Mouse (Mus musculus): Measurements from ENCODE around the gene Agpat2.

Gene Agpat2

DNA sequence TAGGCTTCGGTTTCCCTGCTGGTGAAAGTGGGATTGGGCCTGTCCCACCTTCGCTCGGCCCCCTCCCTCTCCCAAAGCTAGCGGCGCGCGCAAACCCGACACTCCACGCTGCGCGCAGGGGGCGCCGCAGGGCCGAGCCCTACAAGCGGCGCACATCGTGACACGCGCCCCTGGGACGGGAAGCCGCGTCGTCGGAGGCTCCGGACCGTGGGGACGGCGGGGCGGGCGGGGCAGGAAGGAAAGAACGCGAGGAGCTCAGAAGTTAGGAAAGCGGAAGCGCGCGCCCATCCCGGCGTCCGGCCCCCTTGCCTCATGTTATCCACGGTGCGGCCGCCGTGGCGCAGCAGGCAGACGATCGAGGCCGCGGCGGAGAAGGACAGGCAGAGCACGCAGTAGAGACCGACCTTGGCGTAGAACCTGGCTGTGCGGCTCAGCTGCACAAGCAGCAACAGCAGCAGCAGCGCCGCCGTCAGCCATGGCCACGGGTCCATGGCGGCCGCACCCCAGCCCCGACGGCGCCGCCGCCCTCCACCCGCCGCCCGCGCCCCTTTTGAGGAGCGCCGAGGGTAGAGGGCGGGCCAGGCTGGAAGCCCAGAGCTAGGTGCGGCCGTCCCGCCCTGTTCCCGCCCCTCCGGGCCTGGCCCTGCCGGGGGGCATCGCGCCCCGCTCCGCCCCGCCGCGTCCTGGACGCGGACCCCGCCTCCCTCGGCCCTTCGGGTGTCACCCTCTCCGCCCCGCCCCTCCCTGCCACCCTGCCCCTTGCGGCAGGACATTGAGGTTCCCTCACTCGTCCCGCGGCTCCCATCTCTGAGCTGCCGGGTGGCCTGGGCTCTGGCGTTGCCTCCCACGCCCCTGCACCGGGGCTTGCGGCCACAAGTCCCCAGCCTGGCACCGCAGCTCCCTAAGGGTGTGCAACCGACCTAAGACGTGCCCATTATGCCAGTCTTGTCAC lies at the start of gene Agpat2:
TSS of gene Agpat2 (minus strand) at position 698 of the 952 bp plus-strand sequence.
- DNase-seq (ENCODE audit: low spot score in 2 of 2), result peak; percentile 78 to 80

DNA sequence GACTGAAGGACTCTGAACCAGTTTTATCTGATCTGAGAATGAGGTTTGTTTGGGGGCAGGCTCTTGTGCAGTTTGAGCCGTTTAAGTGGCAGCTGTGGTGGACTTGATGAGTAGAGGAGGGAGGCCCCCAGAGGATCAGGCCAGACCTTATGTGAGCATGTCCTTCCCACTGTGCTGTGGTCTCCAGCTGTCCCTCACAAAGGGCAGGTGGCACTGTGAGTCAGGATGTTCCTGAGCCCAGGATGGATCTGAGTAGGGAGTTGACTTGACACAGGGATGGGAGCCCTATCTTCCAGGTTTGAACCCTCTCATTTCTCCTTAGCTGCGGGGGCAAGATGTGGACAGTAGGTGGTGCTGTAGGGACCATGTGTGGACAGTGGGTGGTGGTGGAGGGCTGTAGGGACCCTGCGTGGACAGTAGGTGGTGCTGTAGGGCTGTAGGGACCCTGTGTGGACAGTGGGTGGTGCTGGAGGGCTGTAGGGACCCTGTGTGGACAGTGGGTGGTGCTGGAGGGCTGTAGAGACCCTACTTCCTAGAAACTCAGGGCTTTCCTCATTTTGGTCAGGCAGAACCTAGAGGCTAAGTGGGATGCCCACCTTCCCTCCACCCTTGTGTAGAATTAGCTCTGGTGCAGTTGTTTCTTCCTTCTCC lies 42.6 kb upstream of the Agpat2 start:
- DNase-seq (ENCODE audit: low spot score in 2 of 2), result no peak

DNA sequence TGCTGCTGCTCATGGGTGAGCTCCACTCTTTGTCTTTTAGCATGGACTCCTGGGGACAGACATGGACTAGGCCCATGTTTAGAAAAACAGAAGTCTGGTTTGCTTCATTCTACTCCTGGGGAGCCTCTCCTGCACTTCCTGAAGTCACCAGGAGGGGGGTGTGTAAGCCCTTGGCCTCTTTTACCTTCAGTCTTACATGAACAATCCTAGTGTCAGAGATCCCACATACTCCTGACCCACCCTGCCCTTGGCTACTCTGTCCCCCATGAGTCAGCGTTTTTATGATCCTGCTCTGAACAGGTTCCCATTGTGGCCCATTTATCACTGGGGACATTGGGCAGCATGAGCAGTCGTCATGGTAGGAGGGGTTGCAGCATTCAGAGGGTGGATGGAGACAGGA lies 39.7 kb upstream of the Agpat2 start:
- DNase-seq (ENCODE audit: low spot score in 2 of 2), result no peak

DNA sequence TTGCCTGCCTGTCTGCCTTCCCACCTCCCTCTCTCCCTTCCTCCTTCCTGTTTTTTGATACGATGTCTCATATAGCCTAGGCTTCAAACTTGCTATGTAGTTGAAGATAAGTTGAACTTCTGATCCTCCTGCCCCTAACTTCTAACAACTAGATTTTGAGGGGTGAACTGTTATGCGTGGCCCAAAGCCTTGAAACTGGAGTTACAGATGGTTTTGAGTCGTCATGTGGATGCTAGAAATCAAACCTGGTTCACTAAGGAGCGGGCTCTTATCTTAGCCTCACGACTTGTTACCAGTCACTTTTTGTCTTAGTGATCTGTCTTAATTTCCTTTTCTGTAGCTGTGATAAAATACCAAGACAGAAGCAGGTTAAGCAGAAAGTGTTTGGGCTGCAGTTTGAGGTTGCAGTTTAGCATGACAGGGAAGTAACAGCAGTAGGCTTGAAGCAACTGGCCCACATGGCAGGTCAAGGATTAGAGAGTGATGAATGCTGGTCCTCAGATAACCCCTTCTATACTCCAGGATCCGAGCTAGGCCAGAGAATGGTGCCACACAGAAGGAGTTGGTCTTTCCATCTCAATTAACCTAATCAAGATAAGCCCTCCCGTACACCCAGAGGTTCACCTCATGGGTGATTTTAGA lies 36.9 kb upstream of the Agpat2 start:
- DNase-seq (ENCODE audit: low spot score in 2 of 2), result no peak

DNA sequence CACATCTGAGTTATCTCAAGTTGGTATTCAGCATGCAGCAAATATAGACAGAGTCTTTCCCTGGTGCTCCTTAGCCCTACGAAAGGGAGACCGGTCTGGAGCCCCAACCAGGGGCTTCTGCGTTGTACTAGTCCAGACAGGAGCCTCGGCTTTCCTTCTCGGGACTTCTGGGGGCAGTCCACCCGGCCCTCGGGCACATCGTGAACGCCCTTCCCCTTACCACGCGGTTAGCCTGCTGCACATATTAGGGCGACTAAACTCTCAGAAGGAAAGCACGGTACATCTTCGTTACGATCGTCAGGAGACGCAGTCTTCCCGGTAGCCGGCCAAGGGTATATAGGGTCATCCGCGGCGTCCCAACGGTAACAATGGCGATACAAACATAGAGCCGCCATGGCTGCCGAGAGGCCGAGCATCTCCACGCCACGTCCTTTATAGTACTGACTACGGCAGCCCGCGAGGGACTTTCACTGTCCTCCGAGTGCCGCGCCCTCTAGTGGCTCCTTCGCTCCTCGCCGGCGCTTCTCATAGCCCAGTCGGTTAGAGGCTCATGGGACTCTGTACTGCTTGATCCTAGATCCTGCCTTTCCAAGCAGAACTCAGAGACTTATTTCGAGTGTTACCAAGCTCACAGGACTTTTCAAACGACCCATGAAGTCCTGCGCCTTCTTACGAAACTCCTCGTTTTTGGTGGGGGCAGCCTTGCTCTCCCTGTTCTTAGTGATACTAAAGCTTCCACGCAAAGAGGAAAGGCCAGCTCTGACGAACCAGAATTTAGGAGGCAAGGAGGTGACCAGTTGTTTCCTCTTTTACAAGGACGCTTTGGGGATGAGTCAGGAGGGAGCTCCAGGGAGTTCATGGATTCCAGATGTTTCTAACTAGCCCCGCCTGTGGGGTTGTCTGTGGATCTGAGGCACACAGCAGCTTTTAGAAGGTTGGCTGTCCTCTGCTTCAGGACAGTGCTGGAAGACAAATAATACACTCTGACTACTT lies 35.9 kb upstream of the Agpat2 start:
- peak; percentile 93 to 98 for DNase-seq (ENCODE audit: low spot score in 2 of 2)

DNA sequence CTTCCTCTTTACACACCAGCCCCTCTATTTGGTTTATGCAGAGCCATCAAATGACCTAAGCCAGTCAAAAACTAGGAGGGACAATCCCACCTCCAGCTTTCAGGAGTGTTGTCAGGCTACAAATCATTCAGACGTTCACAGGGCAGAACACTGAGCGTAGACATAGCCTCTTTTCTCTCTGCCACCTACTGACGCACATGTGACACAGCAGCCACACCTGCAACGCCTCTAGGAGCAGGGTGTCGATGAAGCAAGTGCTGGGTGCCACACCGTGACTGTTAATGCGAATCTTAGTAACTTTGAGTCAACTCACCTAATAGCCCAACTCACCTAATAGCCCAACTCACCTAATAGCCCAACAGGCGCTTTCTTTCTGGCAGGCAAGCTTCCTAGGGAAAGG lies 34.9 kb upstream of the Agpat2 start:
- no peak for DNase-seq (ENCODE audit: low spot score in 2 of 2)

DNA sequence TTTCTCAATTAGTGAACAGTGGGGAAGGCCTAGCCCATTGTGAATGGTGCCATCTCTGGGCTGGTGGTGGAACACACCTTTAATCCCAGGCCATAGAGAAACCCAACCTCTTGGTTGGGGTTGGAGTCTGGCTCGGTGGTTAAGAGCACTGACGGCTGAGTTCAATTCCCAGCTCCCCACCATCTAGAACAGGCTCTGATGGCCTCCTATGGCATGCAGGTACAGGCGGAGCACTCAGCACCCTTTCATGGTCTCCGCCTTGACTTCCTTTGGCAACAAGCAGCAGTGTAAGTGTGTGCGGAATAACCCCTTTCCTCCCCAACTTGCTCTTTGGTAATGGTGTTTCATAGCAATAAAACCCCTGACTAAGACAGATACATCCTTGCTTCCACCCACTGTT lies 34.4 kb upstream of the Agpat2 start:
- DNase-seq (ENCODE audit: low spot score in 2 of 2), result no peak

DNA sequence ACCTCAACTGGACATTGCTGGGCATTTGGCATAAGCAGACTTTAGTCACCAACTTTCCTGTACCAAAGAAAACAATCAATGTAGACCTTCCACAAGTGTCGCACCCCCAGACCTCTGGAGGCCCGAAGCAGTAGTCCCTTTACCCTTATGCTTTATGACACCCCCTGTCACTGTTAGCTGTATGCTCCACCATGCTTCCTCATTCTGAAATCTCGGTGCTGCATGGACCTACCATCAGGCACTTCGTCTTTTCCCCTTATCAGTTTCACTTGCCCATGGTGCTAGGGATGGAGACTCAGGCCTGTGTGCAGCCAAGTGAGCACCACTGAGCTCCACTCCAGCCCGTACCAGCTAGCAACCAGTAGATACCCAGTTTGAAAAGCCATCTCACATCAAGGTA lies 33.8 kb upstream of the Agpat2 start:
- DNase-seq (ENCODE audit: low spot score in 2 of 2), result no peak

DNA sequence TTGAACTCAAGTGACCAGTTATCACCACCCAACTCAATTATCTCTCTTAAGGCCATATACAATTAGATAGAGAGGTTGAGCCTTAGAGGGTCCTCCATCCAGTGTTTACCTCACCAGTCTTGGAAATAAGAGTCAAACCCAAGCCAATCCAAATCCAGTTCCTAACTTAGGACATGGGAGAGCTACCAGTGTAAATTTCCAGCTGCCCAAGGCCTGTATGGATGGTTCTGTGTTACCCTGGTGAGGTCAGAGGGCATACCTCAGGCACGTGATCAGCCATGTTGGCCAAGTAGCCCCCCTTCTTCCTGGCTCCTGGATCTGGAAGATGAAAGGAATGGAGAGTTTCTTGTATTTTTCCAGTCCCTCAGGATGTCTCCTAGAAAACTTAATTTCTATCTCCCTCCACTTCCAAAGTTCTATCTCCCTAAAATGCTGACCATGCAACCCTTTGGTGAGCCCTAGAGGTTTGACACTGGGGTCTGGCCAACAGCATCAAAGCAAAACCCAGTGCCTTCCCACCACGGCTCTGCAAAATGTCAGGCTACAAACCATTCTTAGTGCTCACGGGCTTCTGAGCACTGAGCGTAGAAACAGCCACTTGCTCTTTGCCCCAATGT lies 33.2 kb upstream of the Agpat2 start:
- no peak for DNase-seq (ENCODE audit: low spot score in 2 of 2)

DNA sequence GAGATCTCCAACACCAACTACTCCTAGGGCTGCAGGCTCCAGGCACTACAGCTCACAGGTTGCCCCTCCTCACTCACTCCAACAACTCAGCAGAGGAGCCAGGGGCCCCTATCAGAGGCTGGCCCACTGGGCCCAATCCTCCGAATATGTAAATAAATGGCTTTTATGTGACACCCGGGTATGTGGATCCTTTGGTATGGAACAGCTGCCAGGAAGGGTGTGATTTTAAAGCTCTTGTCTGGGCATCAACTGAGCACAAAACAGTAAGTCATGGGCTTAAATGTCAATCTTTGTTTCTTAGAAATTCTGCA lies 32.1 kb upstream of the Agpat2 start:
- DNase-seq (ENCODE audit: low spot score in 2 of 2), result no peak

DNA sequence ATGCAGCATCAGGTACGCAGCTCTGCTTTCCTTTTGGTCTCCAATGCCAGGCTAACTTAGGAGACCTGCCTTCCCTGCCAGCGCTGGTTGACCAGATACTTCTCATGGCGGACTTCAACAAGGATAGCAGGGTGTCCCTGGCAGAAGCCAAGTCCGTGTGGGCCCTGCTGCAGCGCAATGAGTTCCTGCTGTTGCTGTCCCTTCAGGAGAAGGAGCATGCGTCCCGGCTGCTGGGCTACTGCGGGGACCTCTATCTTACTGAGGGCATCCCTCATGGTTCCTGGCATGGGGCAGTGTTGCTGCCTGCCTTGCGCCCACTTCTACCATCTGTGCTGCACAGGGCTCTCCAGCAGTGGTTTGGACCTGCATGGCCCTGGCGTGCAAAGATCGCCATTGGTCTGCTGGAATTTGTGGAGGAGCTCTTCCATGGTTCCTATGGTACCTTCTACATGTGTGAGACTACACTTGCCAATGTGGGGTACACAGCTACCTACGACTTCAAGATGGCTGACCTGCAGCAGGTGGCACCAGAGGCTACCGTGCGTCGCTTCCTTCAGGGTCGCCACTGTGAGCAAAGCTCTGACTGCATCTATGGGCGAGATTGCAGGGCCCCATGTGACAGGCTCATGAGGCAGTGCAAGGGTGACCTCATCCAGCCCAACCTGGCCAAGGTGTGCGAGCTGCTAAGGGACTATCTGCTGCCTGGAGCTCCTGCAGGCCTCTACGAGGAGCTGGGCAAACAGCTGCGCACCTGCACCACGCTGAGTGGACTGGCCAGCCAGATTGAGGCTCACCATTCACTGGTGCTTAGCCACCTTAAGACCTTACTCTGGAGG lies 31.5 kb upstream of the Agpat2 start:
- DNase-seq (ENCODE audit: low spot score in 2 of 2), result no peak

DNA sequence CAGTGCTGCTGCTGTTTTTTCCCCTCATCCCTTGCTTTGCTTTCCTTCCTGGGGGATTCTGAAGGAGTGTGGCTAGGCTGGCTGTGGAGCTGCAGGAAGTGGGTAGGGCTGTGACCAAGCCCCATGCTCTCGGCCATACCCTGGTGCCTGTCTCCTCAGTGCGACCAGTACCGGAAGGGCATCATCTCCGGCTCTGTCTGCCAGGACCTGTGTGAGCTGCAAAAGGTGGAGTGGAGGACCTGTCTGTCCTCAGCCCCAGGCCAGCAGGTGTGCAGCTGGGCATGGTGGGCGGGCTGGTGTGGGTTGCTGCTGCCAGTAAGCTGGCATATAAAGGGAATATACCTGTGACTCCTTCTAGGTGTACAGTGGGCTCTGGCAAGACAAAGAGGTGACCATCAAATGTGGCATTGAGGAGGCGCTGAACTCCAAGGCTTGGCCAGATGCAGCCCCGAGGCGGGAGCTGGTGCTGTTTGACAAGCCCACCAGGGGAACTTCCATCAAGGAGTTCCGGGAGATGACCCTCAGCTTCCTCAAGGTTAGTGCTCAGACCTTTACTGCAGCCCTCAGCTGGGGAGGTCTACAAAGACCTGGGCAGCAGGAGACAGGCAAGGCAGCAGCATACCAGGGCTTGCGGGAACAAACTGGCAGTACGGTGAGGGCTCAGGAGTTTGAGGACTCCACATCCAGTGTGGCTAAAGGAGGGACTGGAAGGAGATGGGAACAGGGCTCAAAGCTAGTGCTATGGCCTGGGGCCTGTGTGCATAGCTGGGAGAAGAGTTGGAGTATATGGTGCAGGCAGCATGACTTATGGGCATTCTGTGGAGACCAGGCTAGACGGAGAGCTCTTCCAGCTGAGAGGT lies 30.6 kb upstream of the Agpat2 start:
- no peak for DNase-seq (ENCODE audit: low spot score in 2 of 2)

DNA sequence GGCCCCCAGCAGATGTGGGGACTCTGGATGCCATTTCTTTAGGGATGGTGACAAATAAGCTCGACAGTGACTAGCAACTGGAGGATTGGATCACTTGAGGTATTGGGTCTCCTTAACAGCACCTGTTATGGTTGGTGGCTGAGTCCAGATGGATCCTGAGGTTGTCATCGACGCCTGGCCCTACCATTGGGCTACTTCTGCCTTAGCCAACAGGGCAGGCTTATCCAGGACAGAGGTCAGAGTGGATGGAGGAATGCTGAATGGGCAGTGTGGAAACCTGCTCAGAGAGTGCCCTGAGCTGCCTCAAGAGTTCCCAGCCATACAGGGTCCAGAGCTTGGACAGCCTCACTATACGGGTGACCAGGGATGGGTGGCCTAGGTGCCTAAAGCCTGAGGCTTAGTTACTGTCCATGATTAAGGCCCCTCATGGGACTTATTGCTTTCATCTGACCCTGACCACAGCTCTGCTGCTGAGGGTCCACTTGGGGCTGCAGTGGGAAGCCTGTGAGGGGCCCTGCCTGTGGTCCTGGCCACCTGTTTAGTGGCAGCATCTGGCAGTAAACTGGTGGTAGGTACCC lies 29.8 kb upstream of the Agpat2 start:
- DNase-seq (ENCODE audit: low spot score in 2 of 2), result no peak

DNA sequence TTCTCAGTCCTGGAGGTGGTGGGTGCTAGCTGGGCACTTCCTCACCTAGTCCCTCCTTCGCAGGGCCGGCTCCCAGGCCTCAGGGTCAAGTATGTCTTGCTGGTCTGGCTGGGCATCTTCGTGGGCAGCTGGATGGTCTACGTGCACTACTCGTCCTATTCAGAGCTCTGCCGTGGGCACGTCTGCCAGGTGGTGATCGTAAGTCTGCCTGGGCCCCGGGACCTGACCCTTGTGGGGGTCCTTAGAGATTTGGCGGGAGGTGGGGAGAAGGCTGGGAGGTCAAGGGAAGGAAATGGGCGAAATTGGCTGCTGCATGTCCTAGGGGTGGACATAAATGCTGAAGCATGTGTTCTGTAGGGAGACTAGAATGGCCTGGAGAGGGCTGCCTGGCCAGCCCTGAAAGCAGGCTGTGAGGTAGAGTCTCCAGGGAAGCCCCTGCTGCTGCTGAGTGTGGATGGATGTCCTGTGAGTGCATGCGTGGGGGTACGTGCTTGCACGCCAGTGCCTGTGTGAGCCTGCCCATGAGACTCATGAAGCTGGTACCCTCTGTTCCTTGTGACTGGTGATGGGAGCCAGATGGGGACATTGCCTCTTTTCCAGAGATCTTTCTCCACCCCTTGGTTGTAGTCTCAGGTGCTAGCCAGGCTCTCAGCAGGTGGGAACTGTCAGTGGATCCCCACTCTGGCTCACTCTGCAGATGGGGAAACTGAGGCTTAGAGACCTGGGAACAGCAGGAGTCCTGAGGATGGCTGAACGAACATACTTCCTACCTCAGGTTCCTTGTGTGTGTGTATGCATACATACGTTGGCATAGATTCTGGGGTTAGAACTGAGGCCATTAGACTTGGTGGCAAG lies 28.6 kb upstream of the Agpat2 start:
- no peak for DNase-seq (ENCODE audit: low spot score in 2 of 2)

DNA sequence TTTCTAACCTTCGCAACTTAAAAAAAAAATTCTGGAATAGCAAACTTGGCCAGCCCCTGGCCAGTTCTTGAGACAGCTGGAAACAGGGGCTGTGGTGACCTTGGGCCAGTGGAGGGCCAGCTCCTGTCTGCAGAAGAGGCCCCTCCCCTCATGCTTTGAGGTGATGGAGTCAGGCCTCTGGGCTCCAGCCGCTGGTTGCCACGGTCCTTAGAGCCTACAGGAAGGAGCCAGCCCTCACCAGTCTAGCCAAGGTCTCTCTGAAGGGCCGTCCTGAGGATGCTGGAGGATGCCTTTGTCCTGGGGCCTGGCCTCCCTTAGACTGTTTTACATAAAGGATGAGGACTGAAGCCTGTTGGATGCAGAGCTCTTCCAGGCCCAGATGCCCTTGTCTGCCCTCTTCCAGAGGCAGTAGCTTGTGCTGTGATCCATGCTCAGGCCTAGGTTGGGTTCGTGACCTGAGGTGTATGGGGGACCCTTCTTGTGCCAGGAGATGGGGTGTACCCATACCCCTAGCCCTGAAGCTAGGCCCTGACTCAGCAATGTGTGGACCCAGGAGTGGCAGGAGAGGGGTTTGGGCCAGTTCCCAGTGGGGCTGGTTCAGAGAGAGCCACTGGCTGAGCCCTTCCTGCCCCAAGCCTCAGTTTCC lies 24.7 kb upstream of the Agpat2 start:
- DNase-seq (ENCODE audit: low spot score in 2 of 2), result no peak

DNA sequence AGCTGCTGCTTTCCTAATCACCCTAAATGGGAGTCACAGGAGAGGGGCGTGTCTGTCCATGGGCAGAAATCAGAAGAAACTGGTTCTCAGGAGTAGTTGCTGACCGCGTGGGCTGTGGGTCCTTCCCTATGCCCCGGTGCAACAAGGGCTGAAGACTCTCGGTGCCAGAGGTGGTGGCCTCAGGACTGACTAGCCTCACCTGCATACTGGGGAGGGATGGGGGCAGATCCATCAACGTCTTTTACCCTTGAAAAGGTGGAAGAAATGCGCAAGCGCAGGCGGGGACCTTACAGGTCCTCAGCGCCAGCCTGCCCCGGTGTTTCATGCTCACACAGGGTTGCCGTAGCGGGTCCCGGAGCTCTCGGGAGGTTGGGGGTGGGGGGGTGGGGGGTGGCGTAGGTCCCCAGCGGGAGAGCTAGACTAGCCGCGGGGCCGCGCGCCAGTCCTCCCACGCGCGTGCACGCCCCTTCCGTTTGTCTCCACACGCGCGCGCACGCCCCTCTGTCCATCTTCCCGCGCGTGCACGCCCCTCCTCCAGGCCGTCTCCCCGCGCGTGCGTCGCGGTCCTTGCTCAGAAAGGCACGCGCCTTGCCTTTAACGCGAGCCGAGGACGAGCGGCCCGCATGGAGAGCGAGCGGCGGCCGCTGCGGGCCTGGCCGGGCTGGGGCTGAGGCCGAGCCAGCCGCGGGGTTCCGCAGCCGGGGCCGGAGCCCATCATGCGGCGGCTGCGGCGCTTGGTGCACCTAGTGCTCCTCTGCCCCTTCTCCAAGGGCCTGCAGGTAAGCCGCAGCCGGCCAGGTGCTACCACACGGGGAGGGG lies 23.9 kb upstream of the Agpat2 start, which contains the start of gene Fam69b:
TSS of gene Fam69b (plus strand) at position 537 of the 819 bp plus-strand sequence.
- DNase-seq (ENCODE audit: low spot score in 2 of 2), result peak; percentile 27 to 42

Measured in urinary bladder, adult 18-20 months (tissue).